Mouse (Mus musculus): ENCODE results near the gene Misp.

The Misp gene

DNA sequence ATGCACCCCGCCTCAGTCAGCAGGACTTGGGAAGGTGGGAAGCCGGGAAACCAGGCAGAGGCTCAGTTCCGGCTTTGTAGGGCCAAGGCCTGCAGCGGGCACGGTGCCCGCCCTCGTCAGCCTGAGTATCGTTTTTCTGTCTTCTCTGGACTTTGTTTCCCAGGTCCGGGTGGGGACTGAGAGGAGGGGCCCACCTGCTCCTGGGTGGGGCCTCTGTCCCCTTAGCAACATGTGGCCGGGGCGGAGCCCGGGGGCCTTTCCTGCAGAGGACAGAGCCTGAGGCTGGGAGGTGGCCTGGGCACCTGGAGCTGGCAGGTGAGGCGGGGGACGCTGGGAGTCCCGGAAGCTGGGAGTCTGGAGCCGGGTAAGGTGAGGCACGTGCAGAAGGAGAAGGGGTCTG is 1.6 kb downstream of the Misp start:
- DNase-seq (ENCODE audit: low spot score), result no peak

DNA sequence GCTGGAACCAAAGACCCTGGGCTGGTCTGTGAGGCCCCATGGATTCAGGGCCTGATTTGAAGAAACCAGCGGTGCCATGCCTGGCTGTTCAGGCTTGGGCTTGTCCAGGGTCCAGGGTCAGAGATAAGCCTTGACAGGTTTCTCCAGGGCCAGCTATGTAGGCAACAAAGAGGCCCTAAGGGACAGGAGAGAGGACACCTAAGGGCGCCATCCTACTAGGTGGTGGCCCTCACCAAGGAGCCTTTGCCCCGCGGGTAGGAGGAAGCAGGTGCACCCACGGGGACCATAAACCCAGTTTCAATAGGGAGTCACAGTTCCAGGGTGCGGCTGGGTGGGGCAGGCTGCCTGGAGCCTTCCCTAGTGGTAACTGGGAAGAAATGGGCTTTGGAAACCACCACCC is 2.2 kb downstream of the Misp start:
- no peak for DNase-seq (ENCODE audit: low spot score)

DNA sequence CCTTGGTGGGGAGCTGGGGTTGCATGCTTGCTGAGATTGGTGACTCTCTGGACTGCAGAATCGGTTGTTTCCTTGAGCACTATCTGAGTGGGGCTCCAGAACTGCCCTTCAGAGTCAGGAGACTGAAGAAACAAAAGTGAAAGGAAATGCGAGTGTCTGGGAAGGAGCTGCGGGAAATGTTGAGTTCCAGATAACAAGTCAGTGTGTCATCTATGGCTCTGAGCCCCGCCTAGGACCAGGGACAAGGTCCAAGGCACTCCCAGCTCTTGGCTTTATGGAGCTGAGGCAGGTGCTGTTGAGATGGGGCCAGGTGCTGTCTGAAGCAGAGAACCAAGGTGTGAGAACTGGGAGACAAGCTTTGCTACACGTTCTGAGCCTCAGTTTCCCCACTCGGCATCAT is 3.6 kb downstream of the Misp start:
- DNase-seq (ENCODE audit: low spot score), result no peak

DNA sequence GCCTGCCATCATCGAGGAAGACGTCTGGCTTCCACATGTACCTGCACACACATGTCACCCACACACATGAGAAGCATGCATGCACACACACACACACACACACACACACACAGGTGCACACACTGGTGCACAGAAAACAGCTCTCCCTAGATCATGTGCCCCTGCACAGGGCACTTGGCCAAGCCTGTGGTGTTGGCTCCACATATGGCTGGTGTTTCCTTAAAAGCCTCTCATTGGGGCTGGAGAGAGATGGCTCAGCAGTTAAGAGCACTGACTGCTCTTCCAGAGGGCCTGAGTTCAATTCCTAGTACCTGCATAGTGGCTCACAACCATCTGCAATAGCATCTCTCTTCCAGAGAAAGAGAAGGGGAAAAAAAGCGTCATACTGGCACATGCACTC is 10.8 kb downstream of the Misp start:
- no peak for DNase-seq (ENCODE audit: low spot score)

DNA sequence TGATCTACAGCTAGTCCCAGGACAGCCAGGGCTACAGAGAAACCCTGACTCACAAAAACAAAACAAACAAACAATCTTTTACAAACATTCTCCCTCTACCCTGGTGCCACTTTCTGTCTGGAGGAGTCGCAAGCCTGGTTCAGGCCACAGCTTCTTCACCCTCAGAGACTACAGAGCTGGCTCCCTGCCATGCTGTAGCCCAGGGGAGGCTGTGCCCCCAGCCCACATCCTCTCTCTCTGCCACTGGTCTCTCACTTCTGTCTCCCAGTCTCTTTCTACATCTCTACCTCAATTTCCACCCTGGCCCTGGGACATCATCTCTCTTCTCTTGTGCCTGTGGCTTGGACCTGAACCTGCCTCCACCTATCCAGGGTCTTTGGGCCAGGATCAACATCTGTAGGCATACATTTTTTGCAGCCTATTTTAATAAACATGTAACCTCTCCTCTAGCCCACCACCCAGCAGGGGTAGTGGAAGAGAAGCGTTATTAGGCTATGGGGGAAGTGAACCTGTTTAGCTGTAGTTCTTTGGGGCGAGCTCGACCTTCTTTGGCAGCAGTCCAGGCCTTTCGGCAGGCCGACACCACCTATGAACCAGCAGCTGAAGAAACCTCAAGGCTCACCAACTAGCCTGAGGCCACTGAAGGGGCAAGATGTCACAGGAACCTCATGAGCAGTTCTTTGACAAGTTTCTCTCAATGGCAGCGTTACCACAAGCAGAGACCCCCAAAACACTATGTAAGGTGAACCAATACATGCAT is 11.4 kb downstream of the Misp start:
- no peak for DNase-seq (ENCODE audit: low spot score)

DNA sequence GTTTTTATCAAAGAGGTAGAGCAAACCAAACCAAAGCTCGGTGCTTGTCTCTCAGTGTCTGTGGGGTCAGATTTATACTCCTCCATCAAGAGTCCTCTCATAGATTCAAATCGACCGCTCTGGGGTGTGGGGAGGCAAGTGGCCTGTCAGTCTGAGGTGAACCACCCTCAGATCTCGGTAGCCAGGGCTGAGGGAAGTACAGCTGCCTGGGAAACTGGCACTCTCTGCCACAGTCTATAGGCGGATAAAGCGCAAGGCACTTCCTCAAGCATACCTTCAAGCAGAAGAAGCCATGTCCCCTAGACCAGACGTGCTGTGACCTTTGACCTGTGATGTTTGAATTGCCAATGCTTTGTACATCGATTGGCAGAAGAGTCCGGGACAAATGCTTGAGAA is 12.0 kb downstream of the Misp start:
- no peak for DNase-seq (ENCODE audit: low spot score)

DNA sequence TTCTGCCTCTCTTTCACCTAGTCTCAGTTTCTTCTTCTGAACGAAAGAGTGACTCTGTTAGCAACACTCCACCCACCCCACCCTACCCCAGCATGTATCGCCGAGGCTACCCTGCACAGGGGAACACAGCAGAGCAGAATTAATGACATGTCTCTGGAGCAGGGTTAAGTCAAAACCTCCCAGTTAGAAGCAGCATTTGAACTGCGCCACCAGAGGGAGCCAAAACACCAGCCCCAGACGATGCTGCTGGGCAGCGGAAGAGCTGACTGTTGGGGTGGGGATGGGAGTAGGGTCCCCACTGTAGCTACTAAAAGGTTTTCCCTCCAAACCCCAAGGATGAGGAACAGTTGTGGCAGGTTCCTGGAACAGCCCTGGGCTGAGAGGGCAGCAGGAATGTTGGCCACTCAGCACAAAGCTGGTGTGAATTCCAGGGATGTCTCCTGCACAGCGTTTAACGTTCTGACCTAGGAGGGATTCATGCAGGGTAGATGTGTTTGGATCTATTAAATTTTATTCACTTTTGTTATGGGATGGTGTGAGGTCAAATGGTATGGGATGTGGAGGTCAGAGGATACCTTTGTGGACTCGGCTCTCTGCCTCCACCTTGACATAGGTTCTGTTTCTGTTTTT is 14.1 kb downstream of the Misp start:
- peak; percentile 50 for DNase-seq (ENCODE audit: low spot score)

DNA sequence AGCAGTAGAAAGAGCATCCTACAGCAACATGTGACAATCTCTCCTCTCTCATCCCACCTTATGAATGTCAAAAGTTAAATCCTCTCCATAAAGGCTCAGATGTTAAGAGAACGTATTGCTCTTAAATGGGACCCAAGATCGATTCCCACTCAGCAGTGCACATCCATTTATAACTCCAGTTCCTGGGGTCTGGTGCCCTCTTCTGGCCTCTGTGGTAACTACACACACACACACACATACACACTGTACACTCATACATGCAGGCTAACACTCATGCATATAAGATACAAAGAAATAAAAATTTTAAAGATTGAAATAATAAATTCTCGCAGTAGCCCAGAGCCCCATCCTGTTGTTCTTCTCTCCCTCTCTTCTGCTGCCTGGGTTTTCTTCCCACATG is 16.1 kb downstream of the Misp start:
- DNase-seq (ENCODE audit: low spot score), result no peak

DNA sequence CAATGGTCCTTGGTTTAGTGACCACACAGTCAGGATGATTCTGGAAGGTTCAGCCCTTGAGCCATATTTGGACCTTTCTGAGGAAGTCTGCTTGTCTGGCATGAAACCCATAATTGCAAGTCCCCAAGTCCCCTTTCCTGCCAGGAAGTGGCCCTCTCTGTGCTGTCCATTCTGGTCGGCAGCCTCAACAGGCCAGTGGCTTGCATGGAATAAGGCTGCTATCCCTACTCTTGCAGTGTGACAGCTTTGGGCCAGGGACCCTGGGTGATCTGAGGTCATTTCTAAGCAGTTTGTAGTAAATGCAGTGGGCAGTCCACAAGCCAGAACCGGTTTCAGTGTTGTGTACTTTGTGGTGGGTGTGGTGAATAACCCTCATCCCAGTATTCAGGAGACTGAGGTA is 17.4 kb downstream of the Misp start:
- DNase-seq (ENCODE audit: low spot score), result no peak

DNA sequence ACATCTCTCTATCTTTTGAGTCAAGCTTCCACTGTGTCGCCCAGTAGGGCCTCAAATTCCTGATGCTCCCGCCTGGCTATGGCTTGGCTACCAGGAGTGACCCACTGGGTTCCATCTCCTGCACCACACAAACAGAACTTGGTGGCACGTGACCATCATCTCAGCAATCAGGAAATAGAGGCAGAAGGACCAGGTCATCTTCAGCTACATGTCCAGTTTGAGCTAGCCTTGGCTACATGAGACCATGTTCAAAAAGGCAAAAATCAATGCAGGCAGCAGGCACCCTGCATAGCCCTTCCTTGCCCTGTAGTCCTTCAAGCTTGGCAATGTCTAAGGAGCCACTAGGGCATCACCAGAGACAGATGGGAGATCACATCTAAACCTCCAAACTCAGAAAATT is 19.3 kb downstream of the Misp start:
- no peak for DNase-seq (ENCODE audit: low spot score)

DNA sequence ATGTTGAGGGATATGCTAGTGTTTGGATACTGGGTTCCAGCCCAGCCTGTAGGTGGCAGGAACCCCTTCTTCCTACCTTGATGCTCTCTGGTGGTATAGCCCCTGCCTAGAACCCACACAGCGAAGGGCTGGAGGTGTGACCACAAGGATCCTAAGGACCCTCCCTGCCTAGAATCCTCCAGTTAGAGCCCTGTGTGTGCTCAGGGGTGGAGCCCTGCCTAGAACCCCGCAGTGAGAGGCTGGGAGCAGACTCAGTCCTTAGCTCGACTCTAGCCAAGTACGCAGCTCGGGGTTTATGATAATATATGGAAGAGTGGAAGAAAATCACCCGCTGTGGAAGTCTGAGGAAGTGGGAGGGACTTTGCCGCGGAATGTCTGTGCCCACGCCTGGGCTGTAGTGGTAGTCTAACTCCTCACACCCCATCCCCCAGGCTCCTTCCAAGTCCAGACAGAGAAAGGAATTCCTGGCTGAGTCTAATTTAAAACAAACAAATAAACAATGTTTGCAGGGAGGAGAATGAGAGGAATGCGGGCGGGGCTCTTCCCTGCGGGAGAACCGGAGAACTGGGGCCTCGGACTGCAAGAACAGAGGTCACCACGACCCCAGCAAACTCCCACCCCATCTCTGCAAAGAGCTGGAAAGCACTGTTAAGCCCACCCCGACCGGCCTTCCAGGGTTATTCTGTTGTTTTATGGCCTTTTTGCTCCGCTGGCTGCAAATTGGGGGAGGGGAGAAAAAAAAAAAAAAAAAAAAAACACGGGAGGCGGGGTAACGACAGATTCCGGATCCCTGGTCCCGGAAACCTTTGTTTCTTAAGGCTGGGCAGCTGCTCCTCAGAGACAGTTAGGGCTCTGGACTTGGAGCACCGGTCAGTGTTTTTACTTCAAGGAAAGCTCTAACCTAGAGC is 20.1 kb downstream of the Misp start:
- DNase-seq (ENCODE audit: low spot score), result no peak

DNA sequence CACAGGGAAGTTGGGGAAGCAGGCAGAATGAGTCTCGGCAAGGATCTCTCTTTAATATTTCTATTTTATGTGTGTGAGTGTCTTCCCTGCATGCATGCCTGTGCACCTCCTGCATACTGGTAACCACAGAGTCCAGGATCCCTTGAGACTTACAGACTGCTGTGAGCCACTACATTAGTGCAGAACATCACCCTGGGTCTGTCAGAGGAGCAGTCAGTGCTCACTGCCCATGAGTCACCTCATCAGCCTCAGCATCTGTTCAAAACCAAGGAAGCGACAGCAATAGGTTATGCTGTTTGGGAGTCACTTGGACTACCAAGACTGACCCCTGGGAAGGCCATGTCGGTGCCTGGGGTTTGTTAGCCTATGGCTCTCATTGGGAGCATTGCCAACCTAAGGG is 21.5 kb downstream of the Misp start:
- no peak for DNase-seq (ENCODE audit: low spot score)

DNA sequence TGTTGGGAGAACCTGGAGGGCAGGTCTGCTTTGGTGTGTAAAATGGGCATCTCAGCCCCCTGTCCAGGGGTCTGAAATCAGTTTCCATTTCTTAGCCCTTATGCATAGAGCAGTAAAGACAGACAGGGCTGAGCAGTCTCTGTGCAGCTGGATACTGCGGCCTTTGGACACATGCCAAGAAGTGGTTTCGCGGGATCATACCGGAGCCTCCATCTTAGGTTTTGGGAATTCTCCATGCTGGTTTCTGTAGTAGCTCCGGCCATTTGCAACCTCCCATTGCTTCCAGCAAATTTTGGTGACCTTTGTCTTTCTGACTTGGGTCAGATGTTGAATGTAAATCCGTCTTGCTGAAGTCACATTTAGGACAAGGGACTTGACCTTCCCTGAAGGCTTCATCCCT is 22.7 kb downstream of the Misp start:
- no peak for DNase-seq (ENCODE audit: low spot score)

DNA sequence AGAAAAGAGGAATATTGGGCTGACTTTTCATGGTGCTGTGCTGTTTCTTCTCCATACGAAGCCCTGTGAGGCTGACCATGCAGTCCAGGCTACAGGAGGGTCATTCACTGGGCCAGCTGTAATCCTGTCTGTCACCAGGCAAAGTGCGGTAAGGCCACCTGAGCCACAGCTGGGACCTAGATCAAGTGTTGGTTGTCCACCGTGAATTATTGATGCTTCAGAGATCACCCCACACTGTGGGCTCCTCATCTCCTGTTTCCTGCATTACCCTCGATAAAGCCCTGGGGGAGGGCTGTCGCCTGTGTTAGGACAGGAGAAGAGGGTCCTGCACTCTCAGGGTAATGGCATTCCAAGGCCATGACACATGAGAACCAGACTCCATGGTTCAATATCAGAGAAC is 25.8 kb downstream of the Misp start:
- no peak for DNase-seq (ENCODE audit: low spot score)

DNA sequence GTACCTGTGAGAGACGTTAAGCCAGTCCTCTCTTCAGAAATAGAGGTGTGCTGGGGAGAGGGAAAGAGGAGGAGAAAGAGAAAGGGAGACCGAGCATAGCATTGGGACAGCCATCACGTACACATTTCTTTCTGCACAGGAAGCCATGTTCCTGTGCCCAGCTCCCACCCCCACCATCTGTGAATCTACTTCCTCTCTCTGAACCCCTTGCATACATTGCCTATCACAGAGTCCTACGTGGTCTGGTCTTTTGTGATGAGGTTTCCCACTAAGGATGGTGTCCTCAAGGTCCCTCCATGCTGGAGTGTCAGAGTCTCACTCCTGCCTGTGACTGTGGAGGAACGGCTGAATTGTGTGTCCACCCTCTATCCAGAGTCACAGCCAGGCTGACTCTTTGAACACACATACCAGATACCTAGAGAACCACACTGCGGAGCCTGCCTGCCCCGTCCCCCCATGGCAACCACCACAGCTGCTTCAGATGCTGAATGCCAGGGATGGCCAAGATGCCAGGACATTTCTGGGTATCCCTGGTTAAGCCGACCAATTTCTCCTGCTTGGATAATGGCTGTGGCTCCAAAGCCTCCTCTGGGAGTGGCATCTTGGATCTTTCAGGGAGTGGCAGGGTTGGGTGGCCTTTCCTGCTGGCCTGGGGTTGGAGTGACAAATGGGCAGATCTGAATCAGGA is 29.3 kb downstream of the Misp start:
- no peak for DNase-seq (ENCODE audit: low spot score)

DNA sequence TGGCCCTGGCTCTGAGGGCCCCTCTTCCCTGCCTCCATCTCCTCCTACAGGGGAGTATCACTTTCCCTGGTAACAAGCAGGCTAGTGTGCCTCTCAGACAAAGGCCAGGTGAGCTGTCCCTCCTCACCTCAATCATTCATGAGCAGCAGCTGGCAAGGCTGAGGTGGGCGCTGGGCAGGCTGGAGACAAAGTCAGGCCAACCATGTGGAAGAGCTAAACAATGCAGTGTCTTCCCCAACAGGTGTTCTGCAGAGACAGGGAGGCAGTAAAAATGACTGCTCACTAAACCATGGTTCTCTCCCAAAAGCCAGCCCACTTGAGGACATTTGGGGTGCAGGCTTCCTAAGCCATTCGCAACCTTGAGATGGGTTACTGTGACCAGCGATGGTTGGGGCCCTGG is 30.9 kb downstream of the Misp start:
- DNase-seq (ENCODE audit: low spot score), result no peak

DNA sequence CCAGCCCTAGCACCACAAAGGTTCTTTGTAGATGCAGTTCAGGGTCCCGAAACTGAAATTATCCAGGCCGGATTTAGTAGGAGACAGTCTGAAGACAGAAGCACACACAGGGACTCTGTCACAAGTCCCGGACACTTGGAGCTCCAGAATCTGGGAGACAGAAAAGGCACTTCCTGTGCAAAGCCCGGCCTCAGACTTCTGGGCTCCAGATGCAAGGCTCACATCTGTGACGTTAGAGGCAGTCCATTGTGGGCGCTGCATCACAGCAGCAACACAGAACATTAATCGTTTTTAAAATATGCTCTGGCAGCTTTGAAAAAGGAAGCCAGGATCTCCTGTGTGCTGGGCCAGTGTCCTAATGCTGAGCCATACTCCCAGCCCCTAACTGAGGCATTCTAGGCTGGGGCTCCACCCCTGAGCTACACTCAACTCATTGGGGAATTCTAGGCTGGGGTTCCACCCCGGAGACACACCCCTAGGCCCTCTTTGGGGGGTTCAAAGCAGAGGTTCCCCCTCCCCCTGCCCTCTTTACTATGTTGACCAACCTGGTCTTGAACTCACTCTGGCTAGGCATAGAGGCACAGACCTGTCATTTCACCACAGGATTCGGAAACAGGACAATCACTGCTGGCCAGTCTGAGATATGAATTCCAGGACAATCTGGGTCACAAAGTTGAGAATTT is 31.5 kb downstream of the Misp start:
- no peak for DNase-seq (ENCODE audit: low spot score)

DNA sequence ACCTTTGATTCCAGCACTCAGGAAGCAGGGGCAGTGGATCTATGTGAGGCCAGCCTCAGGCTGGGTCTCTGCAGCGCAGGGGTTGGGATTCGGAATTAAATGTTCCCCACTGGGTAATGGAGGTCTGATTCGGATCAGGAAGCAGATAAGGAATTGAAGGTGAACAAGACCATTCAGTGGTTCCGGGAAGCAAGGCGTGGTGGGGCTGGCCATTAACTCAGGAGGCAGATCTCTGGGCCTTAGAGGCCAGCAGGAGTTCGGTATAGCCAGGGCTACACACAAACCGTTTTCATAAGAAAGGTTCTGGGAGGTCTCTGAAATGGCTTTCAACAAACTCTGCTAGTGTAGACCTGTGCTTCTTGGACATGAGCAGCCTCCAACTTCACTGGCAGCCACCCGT is 32.0 kb downstream of the Misp start:
- no peak for DNase-seq (ENCODE audit: low spot score)

DNA sequence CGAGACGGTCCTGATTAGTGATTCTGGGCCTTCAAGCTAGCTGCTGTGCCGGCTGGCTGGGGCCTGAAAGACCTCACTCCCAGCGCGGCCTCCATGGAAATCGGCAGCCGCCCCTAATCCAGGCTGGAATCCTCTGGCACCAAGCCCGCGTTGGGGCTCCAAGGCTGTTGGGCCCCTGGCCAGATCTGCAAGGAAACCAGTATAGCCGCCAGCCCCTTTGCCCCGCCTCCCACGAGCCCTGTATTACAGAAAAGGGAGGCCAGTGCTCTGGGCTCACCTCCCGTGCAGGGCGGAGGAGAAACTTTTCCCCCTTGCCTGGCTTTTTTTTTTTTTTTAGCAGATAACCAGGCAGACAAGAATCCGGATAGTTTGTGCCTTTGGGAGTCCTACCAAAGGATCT is 32.6 kb downstream of the Misp start:
- DNase-seq (ENCODE audit: low spot score), result peak; percentile 40

DNA sequence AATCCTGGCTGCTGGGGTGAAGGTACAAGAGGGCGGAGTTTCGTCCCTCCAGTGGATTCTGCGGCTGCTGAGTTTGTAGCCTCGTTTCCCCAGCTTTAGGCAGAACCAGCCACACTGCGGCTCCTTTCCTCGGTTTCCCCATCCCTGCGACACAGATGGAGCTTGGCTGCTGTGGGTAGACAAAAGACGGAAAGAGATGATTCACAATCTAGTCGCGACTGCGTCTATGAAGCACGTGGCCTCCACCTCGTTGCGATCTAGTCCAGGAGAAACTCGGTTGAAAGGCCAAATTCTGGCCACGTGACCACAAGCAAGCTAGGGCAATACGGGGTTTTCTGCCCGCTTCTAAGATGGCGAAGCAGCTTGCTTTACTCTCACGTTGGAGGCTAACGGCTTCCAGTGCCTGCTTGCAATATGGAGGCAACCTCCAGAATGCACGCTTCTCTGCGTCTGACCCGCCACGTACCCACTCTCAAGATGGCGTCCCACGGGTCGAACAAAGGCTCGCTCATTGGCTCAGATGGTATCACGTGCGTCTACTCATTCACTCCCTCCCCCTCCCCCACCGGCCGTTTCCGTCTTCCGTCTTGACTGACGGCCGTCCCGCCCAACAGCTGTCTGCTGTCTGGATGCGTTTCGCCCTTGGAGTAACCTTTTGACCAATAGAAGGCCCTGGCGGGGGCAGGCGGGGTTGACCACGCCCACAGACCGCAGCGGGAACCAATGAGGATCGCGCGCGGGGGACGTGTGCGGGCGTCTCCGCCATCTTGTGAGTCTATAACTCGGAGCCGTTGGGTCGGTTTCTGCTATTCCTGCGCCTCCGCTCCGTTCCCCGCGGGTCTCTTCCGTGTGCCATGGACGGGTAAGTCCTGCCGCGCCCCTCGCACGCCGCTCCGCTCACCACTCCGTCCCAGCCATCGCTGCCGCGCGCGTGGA is 33.3 kb downstream of the Misp start, which contains the start of gene Ptbp1:
Ptbp1 (plus strand) TSS at position 568 of the 936 bp plus-strand sequence.
- DNase-seq (ENCODE audit: low spot score), result peak; percentile 98
